Mouse (Mus musculus): ENCODE measurements around the gene St3gal5. TPM values are rescaled to one million over a fixed set of nuclear protein-coding genes. Genes with fewer than 3 reads are reported as not detected.

St3gal5 gene
- polyA plus RNA-seq, 1 experiment, result 27.7 TPM

DNA sequence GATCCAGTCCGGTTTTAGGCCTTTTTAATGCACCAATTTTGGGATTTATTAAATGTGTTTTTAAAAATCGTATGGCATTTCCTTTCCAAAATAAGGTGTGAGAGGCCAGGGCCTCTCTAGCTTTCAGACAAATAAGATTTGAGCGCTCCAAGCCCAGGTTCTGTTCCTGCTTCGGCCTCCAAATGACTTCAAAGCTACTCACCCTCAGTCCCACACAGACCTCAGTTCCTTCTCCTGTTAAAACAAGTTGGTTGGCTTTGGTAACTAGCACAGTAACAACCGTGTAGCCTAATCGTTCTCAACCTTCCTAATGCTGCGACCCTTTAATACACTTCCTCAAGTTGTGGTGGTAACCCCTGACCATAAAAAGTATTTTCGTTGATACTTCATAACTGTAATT is 723 bp upstream of the St3gal5 start:
- H3K36me3 ChIP-seq (ENCODE audit: control insufficient read depth, insufficient read depth, low read length), result no peaks in the 10 kb centered on the region
- H3K4me3 ChIP-seq (ENCODE audit: control insufficient read depth, low read depth, low read length), result peak overlapping the region; percentile 85; the same call in 1 of the 2 replicates
- TF ChIP-seq CTCF (IDR thresholded peaks at IDR 0.05; ENCODE audit: control insufficient read depth, insufficient read depth, insufficient replicate concordance, low read depth, low read length), result no peak
- no peak for TF ChIP-seq POLR2A (IDR thresholded peaks at IDR 0.05; ENCODE audit: control insufficient read depth, low read depth, low read length)
- H3K27ac ChIP-seq (ENCODE audit: control insufficient read depth, insufficient read depth, low read depth, low read length), result peak overlapping the region; percentile 74
- H3K4me1 ChIP-seq (ENCODE audit: control insufficient read depth, insufficient read depth, low read length), result peaks cover 10% of the 10 kb centered on the region
- no peaks in the 10 kb centered on the region for H3K27me3 ChIP-seq (ENCODE audit: control insufficient read depth, insufficient read depth, low read length)

DNA sequence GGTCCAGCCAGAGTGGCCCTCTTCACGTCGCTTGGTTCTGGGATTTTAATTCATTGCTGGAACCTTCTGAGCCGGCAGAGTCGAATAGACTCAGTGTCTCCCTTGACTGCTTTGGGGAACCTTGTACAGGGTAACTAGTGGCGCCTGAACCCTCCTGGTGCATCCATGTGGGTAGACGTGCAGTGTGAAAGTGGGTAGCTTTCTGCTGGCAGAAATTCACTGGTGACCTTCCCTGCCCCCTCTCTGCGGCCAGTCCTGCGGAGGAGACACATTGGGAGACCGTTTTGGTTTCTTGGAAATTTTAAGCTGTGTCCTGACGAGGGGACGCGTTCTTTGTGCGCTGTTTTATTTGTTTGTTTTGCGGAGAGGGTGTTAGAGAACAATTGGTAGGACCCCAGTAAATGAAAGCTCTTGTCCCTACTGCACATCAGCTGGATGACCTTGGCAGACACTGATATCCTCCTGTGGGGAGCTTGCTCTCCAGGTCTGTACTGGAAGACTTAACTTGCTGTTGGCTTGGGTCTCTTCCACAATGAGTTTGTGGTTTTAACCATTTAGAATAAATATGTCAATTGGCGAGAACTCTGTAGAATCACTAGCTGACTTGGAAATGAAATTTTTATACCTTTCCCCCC is 746 bp downstream of the St3gal5 start:
- Histone ChIP-seq H3K27me3 (ENCODE audit: control insufficient read depth, insufficient read depth, low read length) (no peaks in the 10 kb centered on the region), H3K36me3 (ENCODE audit: control insufficient read depth, insufficient read depth, low read length) (no peaks in the 10 kb centered on the region), H3K4me1 (ENCODE audit: control insufficient read depth, insufficient read depth, low read length) (peaks cover 10% of the 10 kb centered on the region), H3K27ac (ENCODE audit: control insufficient read depth, insufficient read depth, low read depth, low read length) (peak overlapping the region; percentile 61), H3K4me3 (ENCODE audit: control insufficient read depth, low read depth, low read length) (peak overlapping the region; percentile 86)
- no peak for TF ChIP-seq POLR2A (IDR thresholded peaks at IDR 0.05; ENCODE audit: control insufficient read depth, low read depth, low read length)
- TF ChIP-seq CTCF (IDR thresholded peaks at IDR 0.05; ENCODE audit: control insufficient read depth, insufficient read depth, insufficient replicate concordance, low read depth, low read length), result no peak

DNA sequence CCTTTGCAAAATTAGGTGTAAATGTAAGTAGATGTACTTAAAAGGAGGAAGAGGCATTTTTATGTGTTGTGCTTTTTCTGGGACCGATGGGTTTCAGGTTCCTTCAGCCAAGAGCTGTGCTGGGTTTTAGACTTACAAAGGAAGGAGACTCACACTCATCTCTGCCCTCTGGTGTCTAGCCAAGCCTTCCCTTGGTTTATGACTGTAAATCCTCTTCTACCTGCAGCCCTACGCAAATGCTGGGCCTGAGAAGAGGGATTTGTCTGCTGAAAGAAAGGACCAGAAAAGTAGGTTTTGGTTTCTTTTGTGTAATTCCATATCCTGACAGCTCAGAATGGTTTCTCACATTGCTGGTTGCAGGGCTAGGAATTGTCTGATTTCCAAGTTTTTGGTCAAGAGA is 1.3 kb downstream of the St3gal5 start:
- no peaks in the 10 kb centered on the region for H3K27me3 ChIP-seq (ENCODE audit: control insufficient read depth, insufficient read depth, low read length)
- TF ChIP-seq POLR2A (IDR thresholded peaks at IDR 0.05; ENCODE audit: control insufficient read depth, low read depth, low read length) (no peak), CTCF (IDR thresholded peaks at IDR 0.05; ENCODE audit: control insufficient read depth, insufficient read depth, insufficient replicate concordance, low read depth, low read length) (no peak)
- H3K27ac ChIP-seq (ENCODE audit: control insufficient read depth, insufficient read depth, low read depth, low read length), result peak overlapping the region; percentile 45; the same call in 1 of the 2 replicates
- no peaks in the 10 kb centered on the region for H3K36me3 ChIP-seq (ENCODE audit: control insufficient read depth, insufficient read depth, low read length)
- H3K4me1 ChIP-seq (ENCODE audit: control insufficient read depth, insufficient read depth, low read length), result peaks cover 10% of the 10 kb centered on the region
- H3K4me3 ChIP-seq (ENCODE audit: control insufficient read depth, low read depth, low read length), result peak overlapping the region; percentile 27; the same call in 1 of the 2 replicates

DNA sequence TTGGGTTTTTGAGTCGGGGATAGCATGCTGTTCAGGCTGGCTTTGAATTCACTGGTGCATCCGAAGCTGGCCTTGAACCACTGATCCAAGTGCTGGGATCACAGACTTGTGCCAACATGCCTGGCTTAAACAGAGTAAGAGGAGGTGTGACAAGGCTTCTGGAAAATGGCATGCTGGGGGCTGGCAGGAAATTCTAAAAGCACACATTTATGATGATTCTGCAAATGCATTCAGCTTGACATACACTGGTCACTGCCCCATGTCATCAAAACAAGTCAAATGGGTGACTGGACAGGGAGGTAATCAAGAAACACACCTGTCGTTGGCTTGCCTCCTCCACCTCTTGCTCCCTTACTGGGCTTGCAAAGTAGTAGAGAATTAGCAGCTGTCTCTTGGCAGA is 1.9 kb downstream of the St3gal5 start:
- Histone ChIP-seq H3K27me3 (ENCODE audit: control insufficient read depth, insufficient read depth, low read length) (no peaks in the 10 kb centered on the region), H3K27ac (ENCODE audit: control insufficient read depth, insufficient read depth, low read depth, low read length) (no peak overlapping the region; the same call in 1 of the 2 replicates), H3K36me3 (ENCODE audit: control insufficient read depth, insufficient read depth, low read length) (no peaks in the 10 kb centered on the region), H3K4me1 (ENCODE audit: control insufficient read depth, insufficient read depth, low read length) (peaks cover 10% of the 10 kb centered on the region), H3K4me3 (ENCODE audit: control insufficient read depth, low read depth, low read length) (0 out of 2 replicates have a peak overlapping the region, but pooled peaks have one; percentile 9)
- TF ChIP-seq POLR2A (IDR thresholded peaks at IDR 0.05; ENCODE audit: control insufficient read depth, low read depth, low read length) (no peak), CTCF (IDR thresholded peaks at IDR 0.05; ENCODE audit: control insufficient read depth, insufficient read depth, insufficient replicate concordance, low read depth, low read length) (no peak)

DNA sequence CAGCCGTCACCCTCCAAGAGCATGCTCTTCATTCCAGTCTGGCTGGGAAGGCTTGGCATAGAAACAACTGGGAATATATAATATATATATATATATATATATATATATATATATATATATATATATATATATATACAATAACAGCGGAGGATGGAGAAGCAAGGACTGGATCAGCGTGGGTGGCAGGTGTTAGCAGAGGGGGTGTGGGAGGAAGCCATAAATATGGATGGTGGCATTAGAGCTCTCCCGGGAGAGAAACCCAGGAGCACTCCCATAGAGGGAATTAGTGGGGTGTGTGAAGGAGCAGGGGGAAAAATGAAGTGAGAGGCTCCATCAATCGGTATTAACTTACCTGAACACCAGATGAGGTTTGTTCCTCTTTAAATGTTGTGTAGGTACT is 2.8 kb downstream of the St3gal5 start:
- Histone ChIP-seq H3K4me3 (ENCODE audit: control insufficient read depth, low read depth, low read length) (no peak overlapping the region), H3K27me3 (ENCODE audit: control insufficient read depth, insufficient read depth, low read length) (no peaks in the 10 kb centered on the region), H3K36me3 (ENCODE audit: control insufficient read depth, insufficient read depth, low read length) (no peaks in the 10 kb centered on the region), H3K4me1 (ENCODE audit: control insufficient read depth, insufficient read depth, low read length) (peaks cover 10% of the 10 kb centered on the region), H3K27ac (ENCODE audit: control insufficient read depth, insufficient read depth, low read depth, low read length) (no peak overlapping the region)
- TF ChIP-seq CTCF (IDR thresholded peaks at IDR 0.05; ENCODE audit: control insufficient read depth, insufficient read depth, insufficient replicate concordance, low read depth, low read length) (no peak), POLR2A (IDR thresholded peaks at IDR 0.05; ENCODE audit: control insufficient read depth, low read depth, low read length) (no peak)

GRCm38 (mm10) chr6:72100939-72101338 is 3.5 kb downstream of the St3gal5 start:
- Histone ChIP-seq H3K27ac (ENCODE audit: control insufficient read depth, insufficient read depth, low read depth, low read length) (no peak overlapping the region), H3K4me1 (ENCODE audit: control insufficient read depth, insufficient read depth, low read length) (peaks cover 10% of the 10 kb centered on the region), H3K27me3 (ENCODE audit: control insufficient read depth, insufficient read depth, low read length) (no peaks in the 10 kb centered on the region), H3K36me3 (ENCODE audit: control insufficient read depth, insufficient read depth, low read length) (no peaks in the 10 kb centered on the region), H3K4me3 (ENCODE audit: control insufficient read depth, low read depth, low read length) (no peak overlapping the region)
- TF ChIP-seq CTCF (IDR thresholded peaks at IDR 0.05; ENCODE audit: control insufficient read depth, insufficient read depth, insufficient replicate concordance, low read depth, low read length), result no peak
- no peak for TF ChIP-seq POLR2A (IDR thresholded peaks at IDR 0.05; ENCODE audit: control insufficient read depth, low read depth, low read length)

- Histone ChIP-seq H3K27me3 (ENCODE audit: control insufficient read depth, insufficient read depth, low read length) (no peaks in the 10 kb centered on the region), H3K4me1 (ENCODE audit: control insufficient read depth, insufficient read depth, low read length) (peaks cover 10% of the 10 kb centered on the region), H3K36me3 (ENCODE audit: control insufficient read depth, insufficient read depth, low read length) (no peaks in the 10 kb centered on the region), H3K4me3 (ENCODE audit: control insufficient read depth, low read depth, low read length) (no peak overlapping the region), H3K27ac (ENCODE audit: control insufficient read depth, insufficient read depth, low read depth, low read length) (no peak overlapping the region)
- TF ChIP-seq CTCF (IDR thresholded peaks at IDR 0.05; ENCODE audit: control insufficient read depth, insufficient read depth, insufficient replicate concordance, low read depth, low read length), result no peak
- no peak for TF ChIP-seq POLR2A (IDR thresholded peaks at IDR 0.05; ENCODE audit: control insufficient read depth, low read depth, low read length)
Observed at GRCm38 (mm10) chr6:72101386-72101785, 4.0 kb downstream of the St3gal5 start.
